Mouse (Mus musculus): ENCODE results near the gene 1700015G11Rik.

1700015G11Rik gene

GRCm38 (mm10) chr7:51972252-51972855 lies 43.2 kb downstream of the 1700015G11Rik start:
- in situ Hi-C loops (cut with MboI; ENCODE audit: unreplicated experiment in 2 of 2) = loop anchor here in 1 of 2 experiments (5.0 kb wide), 1 partner anchor 355 kb away; no protein-coding TSS in a partner anchor

GRCm38 (mm10) chr7:51969379-51969778 lies 46.1 kb downstream of the 1700015G11Rik start:
- in situ Hi-C loops (cut with MboI; ENCODE audit: unreplicated experiment in 2 of 2) = no loop called here

GRCm38 (mm10) chr7:51967581-51967980 lies 47.9 kb downstream of the 1700015G11Rik start:
- in situ Hi-C loops (cut with MboI; ENCODE audit: unreplicated experiment in 2 of 2) = no loop called here

GRCm38 (mm10) chr7:51964681-51965080 lies 50.8 kb downstream of the 1700015G11Rik start:
- in situ Hi-C loops (cut with MboI; ENCODE audit: unreplicated experiment in 2 of 2) = no loop called here

GRCm38 (mm10) chr7:51962219-51962952 lies 53.1 kb downstream of the 1700015G11Rik start:
- in situ Hi-C loops (cut with MboI; ENCODE audit: unreplicated experiment in 2 of 2) = no loop called here

All from v-Abl transformed pro-B cells (cell line).